Mouse (Mus musculus): ENCODE results near the gene Slc1a2.

The Slc1a2 gene

GRCm38 (mm10) chr2:102658163-102658660 lies at the start of gene Slc1a2:
Gene Slc1a2, plus strand, starts transcription at chr2:102658659.
- DNase-seq (ENCODE audit: inconsistent age in 2 of 2, low spot score in 1 of 2) = no peak

GRCm38 (mm10) chr2:102610485-102610884 lies 48.0 kb upstream of the Slc1a2 start:
- no peak for DNase-seq (ENCODE audit: inconsistent age in 2 of 2, low spot score in 1 of 2)

GRCm38 (mm10) chr2:102616637-102617036 lies 41.8 kb upstream of the Slc1a2 start:
- no peak for DNase-seq (ENCODE audit: inconsistent age in 2 of 2, low spot score in 1 of 2)

GRCm38 (mm10) chr2:102620744-102621429 lies 37.6 kb upstream of the Slc1a2 start:
- DNase-seq (ENCODE audit: inconsistent age in 2 of 2, low spot score in 1 of 2) = no peak

- no peak for DNase-seq (ENCODE audit: inconsistent age in 2 of 2, low spot score in 1 of 2)
These were observed 36.3 kb upstream of the Slc1a2 start for GRCm38 (mm10) chr2:102622176-102622575.

GRCm38 (mm10) chr2:102622943-102623342 lies 35.5 kb upstream of the Slc1a2 start:
- DNase-seq (ENCODE audit: inconsistent age in 2 of 2, low spot score in 1 of 2) = no peak

- DNase-seq (ENCODE audit: inconsistent age in 2 of 2, low spot score in 1 of 2) = no peak
These were observed 33.9 kb upstream of the Slc1a2 start for GRCm38 (mm10) chr2:102624538-102624937.

- no peak for DNase-seq (ENCODE audit: inconsistent age in 2 of 2, low spot score in 1 of 2)
These were observed 26.1 kb upstream of the Slc1a2 start for GRCm38 (mm10) chr2:102632361-102632760.

- DNase-seq (ENCODE audit: inconsistent age in 2 of 2, low spot score in 1 of 2) = no peak
These were observed 24.4 kb upstream of the Slc1a2 start for GRCm38 (mm10) chr2:102634010-102634409.

- no peak for DNase-seq (ENCODE audit: inconsistent age in 2 of 2, low spot score in 1 of 2)
These were observed 22.9 kb upstream of the Slc1a2 start for GRCm38 (mm10) chr2:102635523-102636060.

- DNase-seq (ENCODE audit: inconsistent age in 2 of 2, low spot score in 1 of 2) = no peak
These were observed 22.3 kb upstream of the Slc1a2 start for GRCm38 (mm10) chr2:102636116-102636600.

GRCm38 (mm10) chr2:102638140-102638539 lies 20.3 kb upstream of the Slc1a2 start:
- no peak for DNase-seq (ENCODE audit: inconsistent age in 2 of 2, low spot score in 1 of 2)

GRCm38 (mm10) chr2:102638690-102639089 lies 19.8 kb upstream of the Slc1a2 start:
- DNase-seq (ENCODE audit: inconsistent age in 2 of 2, low spot score in 1 of 2) = no peak

GRCm38 (mm10) chr2:102648845-102649500 lies 9.5 kb upstream of the Slc1a2 start:
- no peak for DNase-seq (ENCODE audit: inconsistent age in 2 of 2, low spot score in 1 of 2)

- no peak for DNase-seq (ENCODE audit: inconsistent age in 2 of 2, low spot score in 1 of 2)
These were observed 8.1 kb upstream of the Slc1a2 start for GRCm38 (mm10) chr2:102650322-102650721.

- no peak for DNase-seq (ENCODE audit: inconsistent age in 2 of 2, low spot score in 1 of 2)
These were observed 2.3 kb upstream of the Slc1a2 start for GRCm38 (mm10) chr2:102655966-102656725.

GRCm38 (mm10) chr2:102657726-102658125 lies 733 bp upstream of the Slc1a2 start:
- no peak for DNase-seq (ENCODE audit: inconsistent age in 2 of 2, low spot score in 1 of 2)

- DNase-seq (ENCODE audit: inconsistent age in 2 of 2, low spot score in 1 of 2) = peak; percentile 13 to 65
These were observed 432 bp downstream of the Slc1a2 start for GRCm38 (mm10) chr2:102658661-102659520.

- DNase-seq (ENCODE audit: inconsistent age in 2 of 2, low spot score in 1 of 2) = peak; percentile 13 to 45
These were observed 1.0 kb downstream of the Slc1a2 start for GRCm38 (mm10) chr2:102659521-102659830.

GRCm38 (mm10) chr2:102661052-102661451 lies 2.6 kb downstream of the Slc1a2 start:
- DNase-seq (ENCODE audit: inconsistent age in 2 of 2, low spot score in 1 of 2) = no peak
